Mouse (Mus musculus) MN1 (cell line): Measurements from ENCODE around the gene Triobp.

ENCODE experiments used
- DNase-seq: peaks from one replicate; pipeline ENCODE4 v3.0.0-alpha.2; 2016; ENCODE audit warnings: low spot score

The Triobp gene

GRCm38 (mm10) chr15:78947657-78948056 lies at the start of gene Triobp:
Triobp (plus strand) TSS chr15:78947724.
- DNase-seq, result peak; percentile 96

GRCm38 (mm10) chr15:78898507-78899001 lies 49.0 kb upstream of the Triobp start:
- no peak for DNase-seq

GRCm38 (mm10) chr15:78899409-78899739 lies 48.1 kb upstream of the Triobp start, which contains the start of gene Gm49510:
Gm49510 (plus strand) TSS chr15:78899667.
- no peak for DNase-seq

DNA sequence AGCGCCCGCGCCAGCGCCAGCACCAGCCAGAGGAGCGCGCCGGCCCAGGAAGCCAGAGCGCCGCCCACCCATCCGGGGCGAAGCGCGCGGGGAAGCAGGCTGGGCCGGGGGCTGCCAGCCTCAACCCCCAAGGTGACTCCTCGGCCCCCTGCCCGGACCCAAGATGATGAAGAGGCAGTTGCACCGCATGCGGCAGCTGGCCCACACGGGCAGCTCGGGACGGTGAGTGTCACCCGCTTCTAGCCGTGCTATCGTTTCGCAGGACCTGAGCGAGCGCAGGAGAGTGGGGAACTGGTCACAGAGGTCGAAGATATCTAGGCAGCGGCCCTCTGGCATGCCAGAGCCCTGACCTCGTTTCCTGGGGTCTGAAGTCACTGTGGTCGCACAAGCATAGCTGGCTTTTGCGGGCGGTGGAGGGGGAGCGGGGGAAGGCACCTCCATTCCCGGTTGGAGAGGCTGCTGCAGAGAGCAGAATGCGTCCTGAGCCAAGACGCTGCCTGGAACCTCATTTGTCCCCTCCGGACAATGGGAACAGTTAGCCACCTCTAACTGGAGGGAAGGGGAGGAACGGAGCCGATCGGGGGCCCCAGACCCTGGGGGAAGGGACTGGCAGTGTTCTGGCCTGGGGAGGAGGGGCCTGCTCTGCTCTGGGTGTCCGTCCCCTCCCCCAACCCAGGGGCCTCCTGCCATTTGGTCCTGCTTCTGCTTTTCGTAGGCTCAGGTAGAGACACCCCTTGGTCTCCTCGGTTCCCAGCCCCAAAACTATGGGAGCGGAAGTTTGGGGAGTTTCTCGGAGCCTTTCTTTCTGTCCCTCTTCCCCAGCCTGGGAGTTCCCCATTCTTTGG lies 47.6 kb upstream of the Triobp start, which contains the start of gene Sh3bp1:
TSS of gene Sh3bp1 (plus strand) at position 29 of the 845 bp plus-strand sequence.
- DNase-seq, result peak; percentile 75

- DNase-seq, result no peak
Measured at GRCm38 (mm10) chr15:78900585-78901421, 46.7 kb upstream of the Triobp start.

- DNase-seq, result no peak
Measured at GRCm38 (mm10) chr15:78901422-78901789, 46.1 kb upstream of the Triobp start.

GRCm38 (mm10) chr15:78903243-78903642 lies 44.3 kb upstream of the Triobp start:
- DNase-seq, result peak; percentile 92

GRCm38 (mm10) chr15:78908399-78908798 lies 39.1 kb upstream of the Triobp start:
- DNase-seq, result no peak

- DNase-seq, result no peak
Measured at GRCm38 (mm10) chr15:78908982-78909381, 38.5 kb upstream of the Triobp start.

DNA sequence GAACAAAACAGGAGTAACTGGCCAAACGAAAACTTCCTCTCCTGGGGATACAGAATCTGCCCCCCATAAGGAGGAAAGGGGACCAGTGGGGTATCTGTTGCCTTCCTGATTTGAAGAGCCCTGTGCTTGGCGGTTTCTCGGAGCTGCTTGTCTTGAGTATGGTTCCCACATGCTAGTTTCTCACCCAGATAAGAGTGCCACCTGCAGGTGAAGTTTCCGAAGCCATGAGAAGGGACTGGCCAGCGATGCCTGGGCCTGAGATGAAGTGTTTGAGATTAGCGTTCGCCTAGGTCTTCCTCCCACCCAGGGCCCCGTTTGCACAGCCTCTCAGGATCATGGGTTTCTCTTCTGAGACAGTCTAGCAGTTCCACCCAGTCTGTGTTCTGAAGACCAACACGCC lies 35.5 kb upstream of the Triobp start:
- peak; percentile 86 for DNase-seq

DNA sequence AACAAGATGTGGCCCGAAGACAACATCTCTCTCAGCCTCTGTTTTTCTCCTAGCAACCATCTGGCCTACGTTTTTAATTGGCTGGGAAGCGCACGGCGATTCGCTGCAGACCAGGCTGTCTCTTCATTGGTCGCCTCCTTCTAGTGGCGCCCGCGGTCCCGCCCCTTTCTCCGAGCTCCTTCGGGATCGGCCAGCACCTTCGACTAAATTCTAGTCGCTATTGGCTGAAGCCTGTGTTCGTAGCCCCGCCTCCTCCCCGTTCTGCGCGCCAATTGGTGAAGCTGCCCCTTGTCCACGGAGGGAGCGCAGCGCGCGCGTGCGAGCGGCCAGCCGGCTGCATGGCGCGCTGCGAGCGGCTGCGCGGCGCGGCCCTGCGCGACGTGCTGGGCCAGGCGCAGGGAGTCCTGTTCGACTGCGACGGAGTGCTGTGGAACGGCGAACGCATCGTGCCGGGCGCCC lies 33.9 kb upstream of the Triobp start, which contains the start of gene Pdxp:
TSS of gene Pdxp (plus strand) at position 288 of the 459 bp plus-strand sequence.
- peak; percentile 100 for DNase-seq

DNA sequence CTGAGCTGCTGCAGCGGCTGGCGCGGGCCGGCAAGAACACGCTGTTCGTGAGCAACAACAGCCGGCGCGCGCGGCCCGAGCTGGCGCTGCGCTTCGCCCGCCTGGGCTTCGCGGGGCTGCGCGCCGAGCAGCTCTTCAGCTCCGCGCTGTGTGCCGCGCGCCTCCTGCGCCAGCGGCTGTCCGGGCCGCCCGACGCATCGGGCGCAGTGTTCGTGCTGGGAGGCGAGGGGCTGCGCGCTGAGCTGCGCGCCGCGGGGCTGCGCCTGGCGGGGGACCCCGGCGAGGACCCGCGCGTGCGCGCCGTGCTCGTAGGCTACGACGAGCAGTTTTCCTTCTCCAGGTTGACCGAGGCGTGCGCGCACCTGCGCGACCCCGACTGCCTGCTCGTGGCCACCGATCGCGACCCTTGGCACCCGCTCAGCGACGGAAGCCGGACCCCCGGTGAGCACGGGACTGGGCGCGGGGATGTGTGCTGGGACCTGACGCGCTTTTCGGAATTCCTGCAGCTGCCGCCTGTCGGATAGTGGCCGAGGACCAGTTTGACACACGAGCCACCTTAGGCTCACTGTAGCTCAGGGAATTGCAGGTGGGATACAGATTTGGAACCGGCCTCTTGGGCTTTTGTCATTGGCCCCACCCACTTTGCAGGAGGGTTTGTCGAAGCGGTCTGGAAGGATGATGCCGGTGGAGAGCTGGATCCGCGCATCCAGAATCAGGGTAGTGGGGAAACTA lies 33.3 kb upstream of the Triobp start:
- DNase-seq, result peak; percentile 64

- DNase-seq, result no peak
Measured at GRCm38 (mm10) chr15:78914823-78915659, 32.5 kb upstream of the Triobp start.

DNA sequence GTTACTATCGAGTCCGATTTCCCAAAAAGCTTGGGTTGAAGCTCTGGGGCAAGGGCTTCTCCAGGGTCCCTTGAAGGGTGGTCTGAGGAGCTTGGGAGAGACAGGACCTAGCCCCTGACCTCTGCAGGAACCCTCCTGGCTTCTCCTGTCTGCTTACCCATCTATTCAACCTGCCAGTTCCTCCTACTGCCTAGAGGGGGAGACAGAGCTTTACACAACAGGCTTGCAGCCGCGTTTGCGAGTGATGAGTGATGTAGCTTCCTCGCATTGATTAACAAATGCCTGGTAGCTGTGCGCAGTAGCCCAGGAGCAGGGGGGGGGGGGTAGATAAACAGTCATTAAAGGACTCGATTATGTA lies 31.9 kb upstream of the Triobp start:
- peak; percentile 95 for DNase-seq

DNA sequence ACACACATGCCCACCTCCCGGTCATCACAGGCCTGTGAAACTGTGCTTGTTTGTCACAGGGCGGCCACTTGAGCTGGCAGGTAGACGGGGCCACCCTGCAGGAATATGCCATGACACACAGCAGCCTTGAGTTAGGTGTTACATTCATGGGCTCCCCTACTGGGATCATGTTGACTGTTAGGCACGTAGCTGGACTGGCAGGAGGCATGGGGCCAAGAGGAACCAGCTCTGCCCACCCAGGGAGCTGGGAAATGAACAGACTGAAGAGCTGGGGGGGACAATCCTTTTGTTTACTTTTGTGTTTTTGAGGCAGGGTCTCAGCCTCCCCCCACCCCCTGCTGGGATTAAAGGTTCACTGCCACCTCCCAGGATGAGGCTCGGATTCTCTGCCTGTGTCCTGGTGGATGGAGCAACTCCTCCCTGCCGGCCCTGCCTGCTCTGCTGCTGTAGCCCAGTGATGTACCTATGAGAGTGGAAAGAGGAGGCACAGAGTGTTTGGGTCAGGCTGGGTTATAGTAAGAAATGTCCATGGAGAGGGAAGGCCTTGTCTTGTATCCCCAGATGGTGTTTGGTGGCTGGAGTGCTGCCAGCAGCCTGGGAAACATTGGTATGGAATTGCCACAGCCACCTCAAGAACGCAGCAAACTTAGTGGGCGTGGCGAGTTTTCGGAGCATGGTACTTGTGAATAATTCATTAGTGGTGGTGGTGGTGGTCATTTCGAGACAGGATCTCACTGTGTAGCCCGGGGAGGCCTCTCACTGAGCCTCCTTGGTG lies 31.3 kb upstream of the Triobp start:
- DNase-seq, result peak; percentile 75

GRCm38 (mm10) chr15:78918126-78918525 lies 29.4 kb upstream of the Triobp start:
- no peak for DNase-seq

GRCm38 (mm10) chr15:78919914-78920313 lies 27.6 kb upstream of the Triobp start:
- DNase-seq, result peak; percentile 51

DNA sequence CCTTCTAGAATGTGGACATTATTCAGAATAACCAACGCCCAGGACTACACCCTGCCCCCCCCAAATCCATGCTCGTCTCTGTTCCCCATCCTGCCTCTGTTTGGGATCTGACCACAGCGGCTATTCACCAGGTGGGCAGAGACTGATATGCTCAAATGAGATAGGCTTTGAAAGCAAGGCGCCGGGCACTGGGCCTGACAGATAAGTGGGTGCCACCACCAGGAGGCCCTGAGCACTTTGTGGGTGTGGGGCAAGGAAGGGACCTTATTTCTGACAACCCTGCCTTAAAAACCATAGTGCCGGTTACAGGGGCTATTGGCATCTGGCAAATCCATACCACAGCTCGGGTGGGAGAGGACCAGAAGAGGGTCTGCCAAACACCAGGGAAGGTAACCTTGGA lies 24.8 kb upstream of the Triobp start:
- DNase-seq, result no peak

- DNase-seq, result no peak
Measured at GRCm38 (mm10) chr15:78923585-78923984, 23.9 kb upstream of the Triobp start.

DNA sequence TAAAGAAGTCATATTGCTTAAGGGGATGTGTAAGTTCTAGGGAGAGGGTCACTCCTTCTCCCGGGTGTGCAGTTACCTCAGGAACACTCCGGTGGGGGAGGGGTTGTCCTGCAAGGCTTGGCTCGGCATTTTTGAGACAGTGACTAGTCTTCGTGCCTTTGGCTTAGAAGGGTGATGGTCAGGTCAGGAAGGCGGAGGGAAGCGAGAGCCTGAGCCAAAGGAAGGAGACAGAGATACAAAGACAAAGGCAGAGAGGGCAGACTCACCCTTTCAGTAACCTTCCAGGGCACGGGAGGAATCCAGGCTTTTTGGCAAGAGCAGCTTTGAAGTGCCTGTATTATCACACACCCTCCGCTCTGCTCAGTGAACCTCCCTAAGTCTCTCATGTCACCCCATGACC lies 22.4 kb upstream of the Triobp start:
- no peak for DNase-seq
